Mouse (Mus musculus) erythroblast, adult 5-6 weeks (primary cell): ENCODE results near the gene 2310033P09Rik. TPM values are rescaled to one million over a fixed set of nuclear protein-coding genes. Genes with fewer than 3 reads are reported as not detected.
A peak's percentile ranks its signal among the peaks of the same experiment; 100 is the strongest.

Source experiments
- ATAC-seq: replicated peaks from 2 replicates; pipeline ENCODE4 v1.8.0; 2016; ENCODE audit warnings: moderate number of reproducible peaks, mild to moderate bottlenecking, moderate TSS enrichment, inconsistent platforms; ENCODE audit not compliant: poor library complexity, low FRiP score, severe bottlenecking
- total RNA-seq, 2 experiments: library from RNA; stranded (forward) in 1 of 2; stranded (reverse) in 1 of 2; fragments of 150-400 nt in 1 of 2; fragments of 200-764, 138-1000 nt in 1 of 2; gene quantifications; 2 replicates each; pipeline versions ENCODE4 v1.2.3 to v1.2.4; 2015 to 2017; ENCODE audit warnings: low replicate concordance in 2 of 2

The 2310033P09Rik gene
- total RNA-seq, 2 experiments from 2014 or later = 0.77 to 4.4 TPM

GRCm38 (mm10) chr11:59226787-59227603 lies 18.9 kb downstream of the 2310033P09Rik start:
- ATAC-seq = 0 out of 2 replicates have a peak, but pooled peaks have one; percentile 6

GRCm38 (mm10) chr11:59227604-59228121 lies 19.5 kb downstream of the 2310033P09Rik start:
- peak; percentile 11 for ATAC-seq

GRCm38 (mm10) chr11:59228122-59228953 lies 20.2 kb downstream of the 2310033P09Rik start, which contains the start of gene Arf1:
TSS of gene Arf1 (minus strand) at chr11:59228270.
- ATAC-seq = peak; percentile 86

- ATAC-seq = peak; percentile 53
Observed at GRCm38 (mm10) chr11:59230144-59230760, 22.1 kb downstream of the 2310033P09Rik start.

GRCm38 (mm10) chr11:59232797-59233196 lies 24.7 kb downstream of the 2310033P09Rik start:
- ATAC-seq = no peak

GRCm38 (mm10) chr11:59238525-59239427 lies 30.7 kb downstream of the 2310033P09Rik start:
- peak; percentile 79 for ATAC-seq

GRCm38 (mm10) chr11:59239428-59239785 lies 31.3 kb downstream of the 2310033P09Rik start:
- ATAC-seq = no peak

GRCm38 (mm10) chr11:59239796-59240195 lies 31.7 kb downstream of the 2310033P09Rik start:
- ATAC-seq = no peak

GRCm38 (mm10) chr11:59241841-59242240 lies 33.7 kb downstream of the 2310033P09Rik start:
- no peak for ATAC-seq

- ATAC-seq = no peak
Observed at GRCm38 (mm10) chr11:59243856-59244255, 35.7 kb downstream of the 2310033P09Rik start.

GRCm38 (mm10) chr11:59248101-59248500 lies 40.0 kb downstream of the 2310033P09Rik start:
- ATAC-seq = no peak

GRCm38 (mm10) chr11:59259647-59260046 lies 51.5 kb downstream of the 2310033P09Rik start:
- ATAC-seq = no peak

Other genes with a start within 250 kb of the 2310033P09Rik start
- 6.7 and 11.1 TPM in 2 replicates for gene Trim11, start 230.2 kb upstream of the 2310033P09Rik start, total RNA-seq (2015; ENCODE audit: low replicate concordance)
- 8.1 and 10.8 TPM in 2 replicates for gene Trim11, start 230.2 kb upstream of the 2310033P09Rik start, total RNA-seq (2017; ENCODE audit: low replicate concordance)
- 0.42 and 0.96 TPM in 2 replicates for gene Obscn, start 71.9 kb upstream of the 2310033P09Rik start, total RNA-seq (2015; ENCODE audit: low replicate concordance)
- 2.7 and 4.5 TPM in 2 replicates for gene Obscn, start 71.9 kb upstream of the 2310033P09Rik start, total RNA-seq (2017; ENCODE audit: low replicate concordance)
- 11.5 and 30.7 TPM in 2 replicates for gene Iba57, start 44.6 kb upstream of the 2310033P09Rik start, total RNA-seq (2015; ENCODE audit: low replicate concordance)
- gene Iba57, start 44.6 kb upstream of the 2310033P09Rik start, total RNA-seq (2017; ENCODE audit: low replicate concordance) = 64.1 and 74.6 TPM in 2 replicates
- gene Gjc2, start 25.1 kb upstream of the 2310033P09Rik start, total RNA-seq (2015; ENCODE audit: low replicate concordance) = not detected in 2 replicates
- not detected in 2 replicates for gene Gjc2, start 25.1 kb upstream of the 2310033P09Rik start, total RNA-seq (2017; ENCODE audit: low replicate concordance)
- 13.8 and 20.4 TPM in 2 replicates for gene Guk1, start 16.1 kb upstream of the 2310033P09Rik start, total RNA-seq (2015; ENCODE audit: low replicate concordance)
- gene Guk1, start 16.1 kb upstream of the 2310033P09Rik start, total RNA-seq (2017; ENCODE audit: low replicate concordance) = 4.5 and 8.2 TPM in 2 replicates
- gene Mrpl55, start 5.8 kb upstream of the 2310033P09Rik start, total RNA-seq (2015; ENCODE audit: low replicate concordance) = 5.4 and 11.3 TPM in 2 replicates
- 10.1 and 14.1 TPM in 2 replicates for gene Mrpl55, start 5.8 kb upstream of the 2310033P09Rik start, total RNA-seq (2017; ENCODE audit: low replicate concordance)
- 111 and 132 TPM in 2 replicates for gene Arf1, start 19.9 kb downstream of the 2310033P09Rik start, total RNA-seq (2015; ENCODE audit: low replicate concordance)
- 93.9 and 107 TPM in 2 replicates for gene Arf1, start 19.9 kb downstream of the 2310033P09Rik start, total RNA-seq (2017; ENCODE audit: low replicate concordance)
- not detected in 2 replicates for gene Wnt3a, start 82.4 kb downstream of the 2310033P09Rik start, total RNA-seq (2015; ENCODE audit: low replicate concordance)
- gene Wnt3a, start 82.4 kb downstream of the 2310033P09Rik start, total RNA-seq (2017; ENCODE audit: low replicate concordance) = 0.42 TPM in 1 of 2 replicates, not detected in the other
- gene Wnt9a, start 98.6 kb downstream of the 2310033P09Rik start, total RNA-seq (2015; ENCODE audit: low replicate concordance) = not detected in 2 replicates
- not detected in 2 replicates for gene Wnt9a, start 98.6 kb downstream of the 2310033P09Rik start, total RNA-seq (2017; ENCODE audit: low replicate concordance)
- not detected in 2 replicates for gene Prss38, start 167.3 kb downstream of the 2310033P09Rik start, total RNA-seq (2015; ENCODE audit: low replicate concordance)
- not detected in 2 replicates for gene Prss38, start 167.3 kb downstream of the 2310033P09Rik start, total RNA-seq (2017; ENCODE audit: low replicate concordance)
- 0.38 and 2.1 TPM in 2 replicates for gene Jmjd4, start 241.7 kb downstream of the 2310033P09Rik start, total RNA-seq (2015; ENCODE audit: low replicate concordance)
- 0.70 and 1.7 TPM in 2 replicates for gene Jmjd4, start 241.7 kb downstream of the 2310033P09Rik start, total RNA-seq (2017; ENCODE audit: low replicate concordance)
- 0.38 TPM in 1 of 2 replicates, not detected in the other for gene Snap47, start 242.9 kb downstream of the 2310033P09Rik start, total RNA-seq (2015; ENCODE audit: low replicate concordance)
- 0.42 and 2.6 TPM in 2 replicates for gene Snap47, start 242.9 kb downstream of the 2310033P09Rik start, total RNA-seq (2017; ENCODE audit: low replicate concordance)